Mouse (Mus musculus): ENCODE data around the gene Tiam2. TPM values are rescaled to one million over a fixed set of nuclear protein-coding genes. Genes with fewer than 3 reads are reported as not detected.
"Not testable (repeated sequence)": the region's sequence is repeated elsewhere in the genome, so short reads cannot be mapped to it uniquely, and the experiment has no call there.

Gene Tiam2
- polyA plus RNA-seq, 1 experiment from 2014 or later, result 3.6 TPM

GRCm38 (mm10) chr17:3350405-3350804 lies 24.0 kb downstream of the Tiam2 start:
- WGBS, result 79% methylated on average over 4 of the region's 4 CpGs
- Histone ChIP-seq H3K36me3 (ENCODE audit: control insufficient read depth, insufficient read depth, low read length) (no peaks in the 10 kb centered on the region), H3K4me1 (ENCODE audit: control insufficient read depth, insufficient read depth, low read depth, low read length) (peaks cover 2% of the 10 kb centered on the region; the same call in 1 of the 2 replicates), H3K27me3 (replicated peaks; ENCODE audit: control insufficient read depth, insufficient read depth, low read length) (no peaks in the 10 kb centered on the region), H3K4me3 (ENCODE audit: low read length) (no peak overlapping the region), H3K27ac (ENCODE audit: low read depth, low read length) (no peak overlapping the region), H3K4me2 (ENCODE audit: low read length) (no peak overlapping the region), H3K9ac (ENCODE audit: low read depth, low read length) (no peak overlapping the region), H3K9me3 (ENCODE audit: control insufficient read depth, low read length) (no peaks in the 10 kb centered on the region)
- ATAC-seq, result no peak

- H3K4me1 ChIP-seq (ENCODE audit: control insufficient read depth, insufficient read depth, low read depth, low read length), result no peaks in the 10 kb centered on the region
These were observed 25.3 kb downstream of the Tiam2 start for GRCm38 (mm10) chr17:3351668-3352067.

GRCm38 (mm10) chr17:3353141-3353540 lies 26.8 kb downstream of the Tiam2 start:
- H3K4me1 ChIP-seq (ENCODE audit: control insufficient read depth, insufficient read depth, low read depth, low read length); H3K36me3 ChIP-seq (ENCODE audit: control insufficient read depth, insufficient read depth, low read length); H3K4me3 ChIP-seq (ENCODE audit: low read length); H3K27ac ChIP-seq (ENCODE audit: low read depth, low read length); H3K4me2 ChIP-seq (ENCODE audit: low read length); H3K9ac ChIP-seq (ENCODE audit: low read depth, low read length); H3K27me3 ChIP-seq (replicated peaks; ENCODE audit: control insufficient read depth, insufficient read depth, low read length); ATAC-seq; H3K9me3 ChIP-seq (ENCODE audit: control insufficient read depth, low read length): not testable (repeated sequence)
- WGBS, result over 99% methylated on average over 8 of the region's 10 CpGs

More at GRCm38 (mm10) chr17:3351668-3352067, 25.3 kb downstream of the Tiam2 start:
- WGBS, result 60% methylated on average over 4 of the region's 4 CpGs
- H3K9me3 ChIP-seq (ENCODE audit: control insufficient read depth, low read length), result no peaks in the 10 kb centered on the region
- H3K4me2 ChIP-seq (ENCODE audit: low read length), result no peak overlapping the region
- H3K27me3 ChIP-seq (replicated peaks; ENCODE audit: control insufficient read depth, insufficient read depth, low read length), result no peaks in the 10 kb centered on the region
- H3K27ac ChIP-seq (ENCODE audit: low read depth, low read length), result no peak overlapping the region
- no peak overlapping the region for H3K4me3 ChIP-seq (ENCODE audit: low read length)
- no peaks in the 10 kb centered on the region for H3K36me3 ChIP-seq (ENCODE audit: control insufficient read depth, insufficient read depth, low read length)
- ATAC-seq, result no peak
- no peak overlapping the region for H3K9ac ChIP-seq (ENCODE audit: low read depth, low read length)

GRCm38 (mm10) chr17:3354856-3355255 lies 28.5 kb downstream of the Tiam2 start:
- no peaks in the 10 kb centered on the region for H3K4me1 ChIP-seq (ENCODE audit: control insufficient read depth, insufficient read depth, low read depth, low read length)

GRCm38 (mm10) chr17:3356633-3357365 lies 30.4 kb downstream of the Tiam2 start:
- Histone ChIP-seq H3K36me3 (ENCODE audit: control insufficient read depth, insufficient read depth, low read length) (no peaks in the 10 kb centered on the region), H3K9ac (ENCODE audit: low read depth, low read length) (no peak overlapping the region), H3K27me3 (replicated peaks; ENCODE audit: control insufficient read depth, insufficient read depth, low read length) (no peaks in the 10 kb centered on the region), H3K4me1 (ENCODE audit: control insufficient read depth, insufficient read depth, low read depth, low read length) (no peaks in the 10 kb centered on the region), H3K4me2 (ENCODE audit: low read length) (no peak overlapping the region), H3K4me3 (ENCODE audit: low read length) (no peak overlapping the region), H3K27ac (ENCODE audit: low read depth, low read length) (no peak overlapping the region), H3K9me3 (ENCODE audit: control insufficient read depth, low read length) (no peaks in the 10 kb centered on the region)
- WGBS, result 72% methylated on average over 8 of the region's 8 CpGs
- no peak for ATAC-seq

More at GRCm38 (mm10) chr17:3354856-3355255, 28.5 kb downstream of the Tiam2 start:
- Histone ChIP-seq H3K9me3 (ENCODE audit: control insufficient read depth, low read length) (no peaks in the 10 kb centered on the region), H3K4me3 (ENCODE audit: low read length) (no peak overlapping the region), H3K9ac (ENCODE audit: low read depth, low read length) (no peak overlapping the region), H3K36me3 (ENCODE audit: control insufficient read depth, insufficient read depth, low read length) (no peaks in the 10 kb centered on the region), H3K27ac (ENCODE audit: low read depth, low read length) (no peak overlapping the region), H3K27me3 (replicated peaks; ENCODE audit: control insufficient read depth, insufficient read depth, low read length) (no peaks in the 10 kb centered on the region), H3K4me2 (ENCODE audit: low read length) (no peak overlapping the region)
- ATAC-seq, result no peak
- 38% methylated on average over 3 of the region's 3 CpGs for whole genome bisulfite sequencing

- Histone ChIP-seq H3K4me1 (ENCODE audit: control insufficient read depth, insufficient read depth, low read depth, low read length) (peaks cover 4% of the 10 kb centered on the region; the same call in 1 of the 2 replicates), H3K36me3 (ENCODE audit: control insufficient read depth, insufficient read depth, low read length) (no peaks in the 10 kb centered on the region), H3K9ac (ENCODE audit: low read depth, low read length) (no peak overlapping the region), H3K4me3 (ENCODE audit: low read length) (no peak overlapping the region), H3K9me3 (ENCODE audit: control insufficient read depth, low read length) (no peaks in the 10 kb centered on the region), H3K4me2 (ENCODE audit: low read length) (no peak overlapping the region), H3K27me3 (replicated peaks; ENCODE audit: control insufficient read depth, insufficient read depth, low read length) (no peaks in the 10 kb centered on the region), H3K27ac (ENCODE audit: low read depth, low read length) (no peak overlapping the region)
- ATAC-seq, result no peak
- 18% methylated on average over 1 of the region's 1 CpGs for WGBS
These were observed 33.9 kb downstream of the Tiam2 start for GRCm38 (mm10) chr17:3360236-3360635.

GRCm38 (mm10) chr17:3361751-3362150 lies 35.4 kb downstream of the Tiam2 start:
- ATAC-seq, result no peak
- Histone ChIP-seq H3K4me2 (ENCODE audit: low read length) (no peak overlapping the region), H3K27ac (ENCODE audit: low read depth, low read length) (no peak overlapping the region), H3K27me3 (replicated peaks; ENCODE audit: control insufficient read depth, insufficient read depth, low read length) (no peaks in the 10 kb centered on the region), H3K9ac (ENCODE audit: low read depth, low read length) (no peak overlapping the region), H3K36me3 (ENCODE audit: control insufficient read depth, insufficient read depth, low read length) (no peaks in the 10 kb centered on the region), H3K9me3 (ENCODE audit: control insufficient read depth, low read length) (no peaks in the 10 kb centered on the region), H3K4me3 (ENCODE audit: low read length) (no peak overlapping the region), H3K4me1 (ENCODE audit: control insufficient read depth, insufficient read depth, low read depth, low read length) (peaks cover 4% of the 10 kb centered on the region; the same call in 1 of the 2 replicates)
- 79% methylated on average over 2 of the region's 2 CpGs for WGBS

- Histone ChIP-seq H3K4me3 (ENCODE audit: low read length) (no peak overlapping the region), H3K27ac (ENCODE audit: low read depth, low read length) (no peak overlapping the region), H3K36me3 (ENCODE audit: control insufficient read depth, insufficient read depth, low read length) (no peaks in the 10 kb centered on the region), H3K4me1 (ENCODE audit: control insufficient read depth, insufficient read depth, low read depth, low read length) (peaks cover 4% of the 10 kb centered on the region; the same call in 1 of the 2 replicates), H3K9me3 (ENCODE audit: control insufficient read depth, low read length) (no peaks in the 10 kb centered on the region), H3K27me3 (replicated peaks; ENCODE audit: control insufficient read depth, insufficient read depth, low read length) (no peaks in the 10 kb centered on the region), H3K9ac (ENCODE audit: low read depth, low read length) (no peak overlapping the region), H3K4me2 (ENCODE audit: low read length) (no peak overlapping the region)
- 28% methylated on average over 2 of the region's 2 CpGs for WGBS
- ATAC-seq, result no peak
These were observed 36.8 kb downstream of the Tiam2 start for GRCm38 (mm10) chr17:3363216-3363615.

GRCm38 (mm10) chr17:3366741-3367140 lies 40.4 kb downstream of the Tiam2 start:
- no peak overlapping the region for H3K27ac ChIP-seq (ENCODE audit: low read depth, low read length)
- no peak overlapping the region for H3K4me2 ChIP-seq (ENCODE audit: low read length)
- H3K9ac ChIP-seq (ENCODE audit: low read depth, low read length), result no peak overlapping the region
- H3K9me3 ChIP-seq (ENCODE audit: control insufficient read depth, low read length), result no peaks in the 10 kb centered on the region
- 75% methylated on average over 3 of the region's 3 CpGs for WGBS
- H3K27me3 ChIP-seq (replicated peaks; ENCODE audit: control insufficient read depth, insufficient read depth, low read length), result no peaks in the 10 kb centered on the region
- H3K36me3 ChIP-seq (ENCODE audit: control insufficient read depth, insufficient read depth, low read length), result no peaks in the 10 kb centered on the region
- no peak overlapping the region for H3K4me3 ChIP-seq (ENCODE audit: low read length)
- peaks cover 7% of the 10 kb centered on the region for H3K4me1 ChIP-seq (ENCODE audit: control insufficient read depth, insufficient read depth, low read depth, low read length)
- no peak for ATAC-seq

Measured in hindbrain, embryonic 16.5 days (tissue).